Mouse (Mus musculus) layer of hippocampus, adult 11-12 months (tissue): ENCODE data around the gene Myzap.

Source experiments
- DNase-seq: peaks from one replicate; pipeline ENCODE4 v3.0.0; 2022; ENCODE audit warnings: low spot score

The Myzap gene

GRCm38 (mm10) chr9:71599861-71600260, 7.7 kb upstream of the Myzap start:
- DNase-seq = no peak

- no peak for DNase-seq
These were observed 4.7 kb upstream of the Myzap start for GRCm38 (mm10) chr9:71596888-71597287.

- DNase-seq = no peak
These were observed 571 bp upstream of the Myzap start for GRCm38 (mm10) chr9:71592577-71593285.

GRCm38 (mm10) chr9:71591106-71591505, 1.1 kb downstream of the Myzap start:
- DNase-seq = no peak

GRCm38 (mm10) chr9:71589771-71590170, 2.4 kb downstream of the Myzap start:
- no peak for DNase-seq

- DNase-seq = no peak
These were observed 3.1 kb downstream of the Myzap start for GRCm38 (mm10) chr9:71588930-71589592.

GRCm38 (mm10) chr9:71586408-71586807, 5.8 kb downstream of the Myzap start:
- no peak for DNase-seq

- no peak for DNase-seq
These were observed 9.4 kb downstream of the Myzap start for GRCm38 (mm10) chr9:71582771-71583170.

- peak; percentile 19 for DNase-seq
These were observed 13.1 kb downstream of the Myzap start for GRCm38 (mm10) chr9:71578896-71579564.

GRCm38 (mm10) chr9:71574440-71574839, 17.7 kb downstream of the Myzap start:
- no peak for DNase-seq

GRCm38 (mm10) chr9:71573771-71574340, 18.3 kb downstream of the Myzap start:
- DNase-seq = no peak

GRCm38 (mm10) chr9:71571150-71571633, 21.0 kb downstream of the Myzap start:
- no peak for DNase-seq

GRCm38 (mm10) chr9:71570170-71570569, 22.0 kb downstream of the Myzap start:
- DNase-seq = no peak

GRCm38 (mm10) chr9:71568323-71568942, 23.7 kb downstream of the Myzap start:
- DNase-seq = no peak

GRCm38 (mm10) chr9:71567391-71567790, 24.8 kb downstream of the Myzap start:
- no peak for DNase-seq

- DNase-seq = no peak
These were observed 25.4 kb downstream of the Myzap start for GRCm38 (mm10) chr9:71566763-71567162.

GRCm38 (mm10) chr9:71557737-71558136, 34.4 kb downstream of the Myzap start:
- peak; percentile 64 for DNase-seq

- DNase-seq = no peak
These were observed 38.2 kb downstream of the Myzap start for GRCm38 (mm10) chr9:71554001-71554400.

GRCm38 (mm10) chr9:71550176-71550575, 42.0 kb downstream of the Myzap start:
- DNase-seq = no peak

- DNase-seq = no peak
These were observed 44.4 kb downstream of the Myzap start for GRCm38 (mm10) chr9:71547704-71548275.

- DNase-seq = no peak
These were observed 47.3 kb downstream of the Myzap start for GRCm38 (mm10) chr9:71544831-71545230.
